In genomic region chr10:53750955-53751652, GRCm38 (mm10) we compare ENCODE assay signal across 9 mouse cellular contexts. TPM values are rescaled to one million over a fixed set of nuclear protein-coding genes. Genes with fewer than 3 reads are reported as not detected.
DNase-seq lines count a peak whose midpoint lies in the region; ATAC-seq lines count a peak whose summit lies in the region.
"Had no signal": no experiment of that assay in that cellular context is flagged by ENCODE, and none has a peak within 500 bp of the region (broad histone marks: within the 10 kb centered on the region; RNA-seq: fewer than 3 reads in every experiment).

Fam184a (minus strand) TSS chr10:53751123.

- peak within 1 kb of the TSS; percentile 36; the same call in 1 of the 2 replicates for H3K27ac ChIP-seq in forebrain, embryonic 12.5 days
- H3K27ac ChIP-seq in heart, embryonic 15.5 days = peak within 1 kb of the TSS; percentile 24; the same call in 1 of the 2 replicates
- H3K27ac ChIP-seq in liver, embryonic 11.5 days (ENCODE audit: low read depth, low read length) = no peak within 1 kb of the TSS

- H3K4me1 ChIP-seq in forebrain, embryonic 12.5 days = peaks cover 12% of the 10 kb centered on the region
- peaks cover 15% of the 10 kb centered on the region for H3K4me1 ChIP-seq in heart, embryonic 15.5 days (replicated peaks)
- H3K4me1 ChIP-seq in liver, embryonic 11.5 days (replicated peaks; ENCODE audit: control insufficient read depth, insufficient read depth, low read length) = no peaks in the 10 kb centered on the region

- H3K9ac ChIP-seq in forebrain, embryonic 12.5 days = peak within 1 kb of the TSS; percentile 74
- peak within 1 kb of the TSS; percentile 76 for H3K9ac ChIP-seq in heart, embryonic 15.5 days
- no peak within 1 kb of the TSS; the same call in 1 of the 2 replicates for H3K9ac ChIP-seq in liver, embryonic 11.5 days (ENCODE audit: low read depth, low read length)

- no peaks in the 10 kb centered on the region for H3K9me3 ChIP-seq in forebrain, embryonic 12.5 days
- no peaks in the 10 kb centered on the region for H3K9me3 ChIP-seq in heart, embryonic 15.5 days (replicated peaks)
- H3K9me3 ChIP-seq in liver, embryonic 11.5 days (ENCODE audit: control insufficient read depth, low read length) = no peaks in the 10 kb centered on the region

- 3% methylated on average over 43 of the region's 71 CpGs for WGBS in forebrain, embryonic 12.5 days
- 4% methylated on average over 52 of the region's 71 CpGs for WGBS in heart, embryonic 15.5 days
- 6% methylated on average over 64 of the region's 71 CpGs for WGBS in liver, embryonic 11.5 days

- H3K36me3 ChIP-seq in forebrain, embryonic 12.5 days (replicated peaks) = no peaks in the 10 kb centered on the region
- H3K36me3 ChIP-seq in heart, embryonic 15.5 days = no peaks in the 10 kb centered on the region
- no peaks in the 10 kb centered on the region for H3K36me3 ChIP-seq in liver, embryonic 11.5 days (ENCODE audit: control insufficient read depth, insufficient read depth, low read length)

- H3K27me3 ChIP-seq in forebrain, embryonic 12.5 days = peaks cover 3% of the 10 kb centered on the region; the same call in 1 of the 2 replicates
- H3K27me3 ChIP-seq in heart, embryonic 15.5 days = peaks cover 7% of the 10 kb centered on the region; the same call in 1 of the 2 replicates
- H3K27me3 ChIP-seq in liver, embryonic 11.5 days (replicated peaks; ENCODE audit: control insufficient read depth, insufficient read depth, low read length) = peaks cover 28% of the 10 kb centered on the region

- ATAC-seq in forebrain, embryonic 12.5 days (ENCODE audit: low FRiP score) = peak; percentile 96
- peak; percentile 85 for ATAC-seq in heart, embryonic 15.5 days (replicated peaks; ENCODE audit: insufficient number of reproducible peaks, insufficient read depth, low FRiP score, low read depth)
- peak; percentile 56 for ATAC-seq in liver, embryonic 11.5 days (replicated peaks; ENCODE audit: low FRiP score)

- peak within 1 kb of the TSS; percentile 85 for H3K4me3 ChIP-seq in forebrain, embryonic 12.5 days (replicated peaks)
- peak within 1 kb of the TSS; percentile 84 for H3K4me3 ChIP-seq in heart, embryonic 15.5 days
- H3K4me3 ChIP-seq in liver, embryonic 11.5 days (ENCODE audit: low read depth, low read length) = peak within 1 kb of the TSS; percentile 69

- peak; percentile 5 to 14 for DNase-seq in thymus, adult 18-20 months
- no peak for DNase-seq in thymus, postnatal 10 days (ENCODE audit: low spot score in 2 of 2)
- peak; percentile 80 for DNase-seq in kidney, postnatal 14 days
- peak; percentile 49 for DNase-seq in liver, embryonic 11.5 days (ENCODE audit: low spot score)
- DNase-seq in natural killer cell, adult 2 months (ENCODE audit: low spot score in 2 of 2) = peak; percentile 16 to 34
- DNase-seq in testis, postnatal 10 days (ENCODE audit: low spot score) = peak; percentile 75

- H3K4me2 ChIP-seq in forebrain, embryonic 12.5 days = peak within 1 kb of the TSS; percentile 76
- H3K4me2 ChIP-seq in heart, embryonic 15.5 days = peak within 1 kb of the TSS; percentile 97
- peak within 1 kb of the TSS; percentile 80 for H3K4me2 ChIP-seq in liver, embryonic 11.5 days

RNA-seq across cellular contexts. Expression of gene Fam184a, which starts in this region (rescaled TPM):
- 7.2 and 7.9 TPM in 2 replicates for polyA plus RNA-seq in forebrain, embryonic 12.5 days (2016; fragmentation: Nextera tagmentation; extraction: Ambion mirVana)
- 3.7 and 4.1 TPM in 2 replicates for polyA plus RNA-seq in heart, embryonic 15.5 days (2015; fragmentation: Nextera tagmentation; extraction: Ambion mirVana)
- 1.7 and 1.9 TPM in 2 replicates for polyA plus RNA-seq in liver, embryonic 11.5 days (2014; fragmentation: Nextera tagmentation; extraction: Ambion mirVana)
- polyA plus RNA-seq: C2C12 had no signal

Comparison
In these comparisons a context has a peak if more than half of its experiments do, and no peak if none do; other contexts are left out.
1. DNase-seq: peak in thymus, adult 18-20 months (2 of 2), kidney, postnatal 14 days (single experiment), liver, embryonic 11.5 days (single experiment), natural killer cell, adult 2 months (2 of 2) and testis, postnatal 10 days (single experiment); none in thymus, postnatal 10 days (0 of 2).
2. Peak in every context shown above with its lines, with median percentiles within 50 percentile points of each other: ATAC-seq, H3K4me2 ChIP-seq and H3K4me3 ChIP-seq.